Mouse (Mus musculus) CH12.LX (cell line): ENCODE measurements around the gene Lta. TPM values are rescaled to one million over a fixed set of nuclear protein-coding genes. Genes with fewer than 3 reads are reported as not detected.

ENCODE experiments used
- DNase-seq: peaks from one replicate; pipeline ENCODE4 v3.0.0-alpha.2; 2013; ENCODE audit errors: extremely low read depth
- H3K27ac ChIP-seq: 2 replicates; pipeline ENCODE4 v1.5.1; 2012; ENCODE audit warnings: low read depth, mild to moderate bottlenecking, control low read depth, moderate library complexity; ENCODE audit not compliant: insufficient read depth
- H3K27me3 ChIP-seq: replicated peaks from 2 replicates; pipeline ENCODE3; 2012; ENCODE audit warnings: inconsistent platforms
- H3K36me3 ChIP-seq, 2 experiments: replicated peaks in 1 of 2; 2 replicates each; pipeline versions ENCODE3 to v1.6.1; 2012; ENCODE audit warnings: inconsistent platforms in 1 of 2, low read length in 1 of 2, mild to moderate bottlenecking in 1 of 2, mixed read lengths in 1 of 2, moderate library complexity in 1 of 2; ENCODE audit not compliant: control insufficient read depth in 1 of 2, insufficient read depth in 1 of 2
- H3K4me1 ChIP-seq, 2 experiments: 2 replicates each; pipeline ENCODE4 v1.6.1; 2012; ENCODE audit warnings: inconsistent platforms in 1 of 2, moderate library complexity in 1 of 2; ENCODE audit not compliant: insufficient read depth in 2 of 2, control insufficient read depth in 1 of 2
- H3K4me2 ChIP-seq: 2 replicates; pipeline ENCODE4 v1.6.1; 2012; ENCODE audit warnings: low read depth, mild to moderate bottlenecking, control low read depth; ENCODE audit not compliant: poor library complexity, insufficient read depth, severe bottlenecking
- H3K4me3 ChIP-seq, 3 experiments: fragments of 150-350 bp in 1 of 3; sonication (generic) in 1 of 3; replicated peaks in 1 of 3; 2 replicates each; pipeline versions ENCODE3 to v1.5.1; 2011 to 2012; ENCODE audit warnings: low read depth in 2 of 3, low read length in 2 of 3, mild to moderate bottlenecking in 2 of 3, moderate library complexity in 2 of 3, control low read depth in 1 of 3, improper control_type of control experiment in 1 of 3, inconsistent platforms in 1 of 3, mixed read lengths in 1 of 3; ENCODE audit not compliant: poor library complexity in 1 of 3
- H3K79me2 ChIP-seq: replicated peaks from 2 replicates; pipeline ENCODE4 v1.6.1; 2012; ENCODE audit warnings: mild to moderate bottlenecking, moderate library complexity; ENCODE audit not compliant: control insufficient read depth, poor library complexity, insufficient read depth, severe bottlenecking; ENCODE audit errors: extremely low read depth
- H3K9ac ChIP-seq: 2 replicates; pipeline ENCODE4 v1.6.1; 2012; ENCODE audit warnings: low read depth, mild to moderate bottlenecking, control low read depth, moderate library complexity; ENCODE audit not compliant: insufficient read depth
- H3K9me3 ChIP-seq: replicated peaks from 2 replicates; pipeline ENCODE3; 2012; ENCODE audit warnings: low read length, inconsistent platforms, mixed read lengths
- CHD2 ChIP-seq: IDR thresholded peaks from 2 replicates; pipeline ENCODE4 v1.6.1; 2011; ENCODE audit warnings: low read length, improper control_type of control experiment
- CTCF ChIP-seq, 2 experiments: IDR thresholded peaks in 1 of 2; conservative IDR thresholded peaks in 1 of 2; 2 replicates each; pipeline ENCODE4 v1.5.1; 2011 to 2012; ENCODE audit warnings: low read depth in 2 of 2, low read length in 2 of 2, improper control_type of control experiment in 1 of 2, inconsistent platforms in 1 of 2, mild to moderate bottlenecking in 1 of 2, moderate library complexity in 1 of 2
- E2F4 ChIP-seq: IDR thresholded peaks from 2 replicates; pipeline ENCODE4 v1.6.1; 2011; ENCODE audit warnings: low read depth, low read length, improper control_type of control experiment; ENCODE audit not compliant: insufficient replicate concordance
- ETS1 ChIP-seq: conservative IDR thresholded peaks from 2 replicates; pipeline ENCODE4 v1.6.1; 2012; ENCODE audit warnings: low read depth, mild to moderate bottlenecking, inconsistent platforms, low read length, improper control_type of control experiment, moderate library complexity
- GABPA ChIP-seq: IDR thresholded peaks from 2 replicates; pipeline ENCODE4 v1.6.1; 2012; ENCODE audit warnings: low read depth, low read length, improper control_type of control experiment, inconsistent platforms; ENCODE audit not compliant: insufficient replicate concordance
- HCFC1 ChIP-seq: IDR thresholded peaks from 2 replicates; pipeline ENCODE4 v1.6.1; 2012; ENCODE audit warnings: low read depth, mild to moderate bottlenecking, inconsistent platforms, low read length, improper control_type of control experiment
- IRF4 ChIP-seq: IDR thresholded peaks from 2 replicates; pipeline ENCODE4 v1.6.1; 2014; ENCODE audit warnings: low read depth, mild to moderate bottlenecking, inconsistent platforms, low read length, improper control_type of control experiment
- JUN ChIP-seq: IDR thresholded peaks from 2 replicates; pipeline ENCODE4 v1.6.1; 2011; ENCODE audit warnings: low read depth, mild to moderate bottlenecking, low read length, improper control_type of control experiment, moderate library complexity; ENCODE audit not compliant: insufficient read depth
- JUND ChIP-seq: conservative IDR thresholded peaks from 2 replicates; pipeline ENCODE4 v1.6.1; 2011; ENCODE audit warnings: low read depth, low read length, improper control_type of control experiment
- MEF2A ChIP-seq: IDR thresholded peaks from 2 replicates; pipeline ENCODE4 v1.6.1; 2014; ENCODE audit warnings: low read depth, mild to moderate bottlenecking, inconsistent platforms, low read length, improper control_type of control experiment, borderline replicate concordance
- MXI1 ChIP-seq: IDR thresholded peaks from 2 replicates; pipeline ENCODE4 v1.6.1; 2011; ENCODE audit warnings: mild to moderate bottlenecking, low read depth, low read length, improper control_type of control experiment
- NELFE ChIP-seq: IDR thresholded peaks from 2 replicates; pipeline ENCODE4 v1.6.1; 2011; ENCODE audit warnings: low read depth, low read length, improper control_type of control experiment
- PAX5 ChIP-seq: IDR thresholded peaks from 2 replicates; pipeline ENCODE4 v1.6.1; 2012; ENCODE audit warnings: low read length, inconsistent platforms, mixed read lengths
- POLR2A ChIP-seq: IDR thresholded peaks from 2 replicates; pipeline ENCODE4 v1.6.1; 2011; ENCODE audit warnings: low read depth, mild to moderate bottlenecking, improper control_type of control experiment, low read length
- POLR2AphosphoS2 ChIP-seq: IDR thresholded peaks from 2 replicates; pipeline ENCODE4 v1.6.1; 2011; ENCODE audit warnings: low read depth, low read length, improper control_type of control experiment
- RCOR1 ChIP-seq: conservative IDR thresholded peaks from 2 replicates; pipeline ENCODE4 v1.6.1; 2012; ENCODE audit warnings: low read depth, mild to moderate bottlenecking, inconsistent platforms, low read length, improper control_type of control experiment
- SIN3A ChIP-seq: IDR thresholded peaks from 2 replicates; pipeline ENCODE4 v1.6.1; 2012; ENCODE audit warnings: low read length, improper control_type of control experiment, inconsistent platforms
- SMC3 ChIP-seq: IDR thresholded peaks from 2 replicates; pipeline ENCODE4 v1.6.1; 2011; ENCODE audit warnings: low read depth, low read length, improper control_type of control experiment
- UBTF ChIP-seq: IDR thresholded peaks from 2 replicates; pipeline ENCODE4 v1.6.1; 2012; ENCODE audit warnings: low read depth, mild to moderate bottlenecking, inconsistent platforms, low read length, improper control_type of control experiment, moderate library complexity
- USF1 ChIP-seq: IDR thresholded peaks from 2 replicates; pipeline ENCODE4 v1.6.1; 2014; ENCODE audit warnings: low read depth, mild to moderate bottlenecking, inconsistent platforms, low read length, improper control_type of control experiment
- ZNF384 ChIP-seq: IDR thresholded peaks from 2 replicates; pipeline ENCODE4 v1.6.1; 2012; ENCODE audit warnings: low read depth, low read length, improper control_type of control experiment, inconsistent platforms
- dilution Hi-C: fragments of 300-500 bp; cut with MboI; formaldehyde crosslinking; loops from 2 replicates; pipeline ENCODE4 v1.14.3; 2020; ENCODE audit warnings: low sequenced_read_pairs; ENCODE audit not compliant: extremely low pct_unique_long_range_greater_than_20kb, extremely low pct_ligation_motif_present
- in situ Hi-C: fragments of 300-500 bp; cut with MboI; formaldehyde crosslinking; loops from 3 replicates; pipeline ENCODE4 v1.14.3; 2019; ENCODE audit warnings: low sequenced_read_pairs, low pct_ligation_motif_present, low pct_unique_long_range_greater_than_20kb, mixed read lengths
- polyA plus RNA-seq: library from polyadenylated mRNA; unstranded; fragments of >175 nt; gene quantifications from 2 replicates; pipeline ENCODE4 v1.2.1, GENCODE M21; 2012; ENCODE audit warnings: low read depth; ENCODE audit not compliant: insufficient read length
- total RNA-seq, 2 experiments: library from RNA; depleted of rRNA; stranded (reverse); fragments of 300-350 nt in 1 of 2; fragments of >200 nt in 1 of 2; gene quantifications; 2 replicates each; pipeline ENCODE4 v1.2.3; 2012 to 2014

Lta gene
- total and polyA plus RNA-seq, 3 experiments, result 13.4 to 53.0 (median 19.6) TPM

DNA sequence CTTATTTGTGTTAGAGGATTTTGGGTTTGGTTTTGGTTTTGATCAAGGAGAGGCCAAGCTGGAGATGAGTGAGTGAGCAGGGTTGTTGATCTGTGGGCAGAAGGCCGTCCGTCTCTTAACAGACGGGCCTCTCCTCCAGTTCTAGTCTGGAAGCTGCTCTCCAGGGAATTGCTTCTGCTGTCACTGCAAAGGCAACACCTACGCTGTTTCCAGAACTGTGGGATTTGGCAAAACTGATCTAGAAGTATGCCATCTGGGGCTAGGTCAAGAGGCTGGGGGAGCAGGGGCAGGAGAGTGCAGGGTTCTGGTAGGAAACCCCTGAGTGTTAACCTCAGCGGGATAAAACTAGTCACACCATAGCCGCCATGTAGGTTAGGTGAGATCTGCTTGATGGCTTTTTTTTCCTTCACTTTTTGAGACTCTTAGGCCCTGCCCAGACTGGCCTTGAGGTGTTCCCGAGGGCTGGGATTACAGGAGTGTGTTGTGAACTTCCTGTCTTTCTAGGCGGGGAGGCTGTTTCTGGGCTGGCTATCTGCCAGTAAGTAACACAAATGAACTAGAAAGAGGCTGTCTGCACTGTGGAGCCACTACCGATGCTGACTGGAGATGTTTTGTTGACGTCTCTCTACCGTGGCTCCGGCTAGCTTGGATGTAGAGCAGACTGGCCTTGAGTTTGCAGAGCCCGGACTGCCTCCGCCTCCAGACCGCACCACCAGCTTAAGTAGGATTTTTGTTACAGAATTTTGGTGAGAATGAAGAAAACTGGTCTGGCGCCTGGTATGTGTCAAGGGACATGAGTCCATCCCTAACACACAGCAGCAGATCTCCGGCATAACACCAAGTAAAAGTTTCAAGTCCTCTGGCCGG is 28.2 kb upstream of the Lta start, which contains the start of gene Atp6v1g2:
Gene Atp6v1g2 (plus strand): TSS at position 547 of the 867 bp plus-strand sequence.
- Histone ChIP-seq H3K4me3 (peak within 1 kb of the TSS; percentile 67 to 100 (median 86)), H3K9me3 (no peaks in the 10 kb centered on the region)
- TF ChIP-seq CTCF (conservative IDR thresholded peaks at IDR 0.05 in 1 of 2, IDR thresholded peaks at IDR 0.05 in 1 of 2; ENCODE audit: low read depth in 2 of 2, low read length in 2 of 2), result no peak
- no peak for TF ChIP-seq JUND
- TF ChIP-seq NELFE, result no peak
- TF ChIP-seq UBTF, result no peak
- TF ChIP-seq JUN, result no peak
- TF ChIP-seq RCOR1, result no peak
- no peak for TF ChIP-seq POLR2AphosphoS2
- TF ChIP-seq MEF2A, result no peak
- TF ChIP-seq PAX5, result no peak
- no peak for TF ChIP-seq POLR2A
- TF ChIP-seq USF1, result no peak
- no peak for TF ChIP-seq IRF4
- TF ChIP-seq MXI1, result no peak
- no peak for TF ChIP-seq HCFC1
- TF ChIP-seq, all 38 proteins: peak for 0
- Histone ChIP-seq H3K27ac (peak within 1 kb of the TSS; percentile 95), H3K4me1 (peaks cover 17 to 56% of the 10 kb centered on the region in 2 experiments), H3K4me2 (peak within 1 kb of the TSS; percentile 57; the same call in 1 of the 2 replicates), H3K9ac (peak within 1 kb of the TSS; percentile 99), H3K27me3 (no peaks in the 10 kb centered on the region), H3K36me3 (peaks cover 25 to 56% of the 10 kb centered on the region in 2 experiments), H3K79me2 (peaks cover 31% of the 10 kb centered on the region)
- DNase-seq, result no peak
- dilution Hi-C loops (no loop called here), in situ Hi-C loops (loop anchor here (5.0 to 10.0 kb wide), 3 partner anchors 61 to 219 kb away; partner anchors contain the start of genes Ly6g5b and Vwa7)

GRCm38 (mm10) chr17:35232659-35233058 is 27.5 kb upstream of the Lta start:
- TF ChIP-seq MXI1 (no peak), ETS1 (no peak), ZNF384 (no peak), E2F4 (no peak), GABPA (no peak), CHD2 (no peak), SMC3 (no peak), SIN3A (no peak)
- TF ChIP-seq, all 38 proteins: peak for 0
- in situ Hi-C loops, result loop anchor here (5.0 to 10.0 kb wide), 3 partner anchors 60 to 218 kb away; partner anchors contain the start of genes Ly6g5b and Vwa7

More at GRCm38 (mm10) chr17:35232659-35233058, 27.5 kb upstream of the Lta start:
- peak overlapping the region in 1 of 3 experiments; percentile 18 for H3K4me3 ChIP-seq
- H3K36me3 ChIP-seq, result peaks cover 32 to 58% of the 10 kb centered on the region in 2 experiments
- DNase-seq, result no peak
- H3K4me2 ChIP-seq, result 0 out of 2 replicates have a peak overlapping the region, but pooled peaks have one; percentile 2
- no peaks in the 10 kb centered on the region for H3K27me3 ChIP-seq
- no peak overlapping the region for H3K9ac ChIP-seq
- dilution Hi-C loops, result no loop called here
- peaks cover 31% of the 10 kb centered on the region for H3K79me2 ChIP-seq
- H3K4me1 ChIP-seq, result peaks cover 17 to 62% of the 10 kb centered on the region in 2 experiments
- peak overlapping the region; percentile 31 for H3K27ac ChIP-seq
- H3K9me3 ChIP-seq, result no peaks in the 10 kb centered on the region
